Mouse (Mus musculus) MEL (cell line): ENCODE measurements around the gene Vmn2r77. TPM values are rescaled to one million over a fixed set of nuclear protein-coding genes. Genes with fewer than 3 reads are reported as not detected.

Experiments used
- DNase-seq: peaks from one replicate; pipeline ENCODE4 v3.0.0; 2011; ENCODE audit warnings: low read depth, low spot score
- H3K27ac ChIP-seq: 2 replicates; pipeline ENCODE4 v1.5.1; 2012; ENCODE audit warnings: low read depth, mild to moderate bottlenecking, control low read depth, low read length, moderate library complexity; ENCODE audit not compliant: control insufficient read depth
- H3K27me3 ChIP-seq, 2 experiments: fragments of 150-350 bp in 1 of 2; sonication (generic) in 1 of 2; 2 replicates each; pipeline ENCODE4 v1.6.1; 2012; ENCODE audit warnings: low read length in 2 of 2, mild to moderate bottlenecking in 2 of 2, improper control_type of control experiment in 1 of 2, moderate library complexity in 1 of 2; ENCODE audit not compliant: insufficient read depth in 2 of 2, control insufficient read depth in 1 of 2
- H3K36me3 ChIP-seq, 2 experiments: 2 replicates each; pipeline ENCODE4 v1.6.1; 2012 to 2014; ENCODE audit warnings: low read length in 2 of 2, improper control_type of control experiment in 1 of 2, inconsistent platforms in 1 of 2, mild to moderate bottlenecking in 1 of 2; ENCODE audit not compliant: insufficient read depth in 2 of 2, control insufficient read depth in 1 of 2
- H3K4me1 ChIP-seq, 2 experiments: fragments of 150-350 bp in 1 of 2; sonication (generic) in 1 of 2; 2 replicates each; pipeline ENCODE4 v1.6.1; 2012; ENCODE audit warnings: low read length in 2 of 2, improper control_type of control experiment in 1 of 2, mild to moderate bottlenecking in 1 of 2; ENCODE audit not compliant: insufficient read depth in 2 of 2, control insufficient read depth in 1 of 2
- H3K4me3 ChIP-seq, 2 experiments: fragments of 150-350 bp in 1 of 2; sonication (generic) in 1 of 2; 2 replicates each; pipeline ENCODE4 v1.5.1; 2012; ENCODE audit warnings: low read depth in 2 of 2, low read length in 2 of 2, mild to moderate bottlenecking in 2 of 2, moderate library complexity in 2 of 2, control low read depth in 1 of 2, improper control_type of control experiment in 1 of 2; ENCODE audit not compliant: control insufficient read depth in 1 of 2, insufficient read depth in 1 of 2
- H3K79me2 ChIP-seq: 2 replicates; pipeline ENCODE4 v1.6.1; 2012; ENCODE audit warnings: mild to moderate bottlenecking, low read length, moderate library complexity; ENCODE audit not compliant: control insufficient read depth, poor library complexity, insufficient read depth
- H3K9ac ChIP-seq: 2 replicates; pipeline ENCODE4 v1.6.1; 2012; ENCODE audit warnings: low read depth, mild to moderate bottlenecking, control low read depth, low read length, moderate library complexity; ENCODE audit not compliant: control insufficient read depth, poor library complexity, severe bottlenecking
- H3K9me3 ChIP-seq: fragments of 150-350 bp; sonication (generic); replicated peaks from 2 replicates; pipeline ENCODE4 v1.6.1; 2012; ENCODE audit warnings: mild to moderate bottlenecking, low read length, improper control_type of control experiment, moderate library complexity; ENCODE audit not compliant: insufficient read depth
- CHD1 ChIP-seq: IDR thresholded peaks from 2 replicates; pipeline ENCODE4 v1.6.1; 2012; ENCODE audit warnings: low read depth, mild to moderate bottlenecking, inconsistent platforms, low read length, improper control_type of control experiment
- CTCF ChIP-seq, 3 experiments: IDR thresholded peaks in 2 of 3; conservative IDR thresholded peaks in 1 of 3; 2 replicates each; pipeline ENCODE4 v1.5.1; 2011 to 2012; ENCODE audit warnings: low read length in 3 of 3, low read depth in 2 of 3, mild to moderate bottlenecking in 2 of 3, improper control_type of control experiment in 1 of 3, inconsistent platforms in 1 of 3, mixed read lengths in 1 of 3, moderate library complexity in 1 of 3; ENCODE audit not compliant: control insufficient read depth in 1 of 3, insufficient read depth in 1 of 3, poor library complexity in 1 of 3, severe bottlenecking in 1 of 3
- EP300 ChIP-seq, 2 experiments: IDR thresholded peaks; 2 replicates each; pipeline ENCODE4 v1.6.1; 2011; ENCODE audit warnings: improper control_type of control experiment in 2 of 2, low read length in 2 of 2, low read depth in 1 of 2, mild to moderate bottlenecking in 1 of 2
- ETS1 ChIP-seq: IDR thresholded peaks from 2 replicates; pipeline ENCODE4 v1.6.1; 2012; ENCODE audit warnings: low read depth, mild to moderate bottlenecking, inconsistent platforms, low read length, improper control_type of control experiment, moderate library complexity
- MAFK ChIP-seq: IDR thresholded peaks from 2 replicates; pipeline ENCODE4 v1.6.1; 2011; ENCODE audit warnings: low read depth, mild to moderate bottlenecking, low read length, improper control_type of control experiment, borderline replicate concordance
- MYB ChIP-seq: IDR thresholded peaks from 2 replicates; pipeline ENCODE4 v1.6.1; 2011; ENCODE audit warnings: mild to moderate bottlenecking, low read depth, low read length, improper control_type of control experiment
- NELFE ChIP-seq: IDR thresholded peaks from 2 replicates; pipeline ENCODE4 v1.6.1; 2011; ENCODE audit warnings: low read depth, low read length, improper control_type of control experiment
- NRF1 ChIP-seq: IDR thresholded peaks from 2 replicates; pipeline ENCODE4 v1.6.1; 2014; ENCODE audit warnings: low read depth, mild to moderate bottlenecking, inconsistent platforms, low read length, improper control_type of control experiment, moderate library complexity; ENCODE audit not compliant: poor library complexity, insufficient read depth, severe bottlenecking
- POLR2A ChIP-seq, 2 experiments: IDR thresholded peaks; 2 replicates each; pipeline ENCODE4 v1.6.1; 2011 to 2012; ENCODE audit warnings: low read length in 2 of 2, mild to moderate bottlenecking in 2 of 2, control low read depth in 1 of 2, improper control_type of control experiment in 1 of 2, low read depth in 1 of 2, moderate library complexity in 1 of 2; ENCODE audit not compliant: control insufficient read depth in 1 of 2, insufficient read depth in 1 of 2, poor library complexity in 1 of 2
- RAD21 ChIP-seq: IDR thresholded peaks from 2 replicates; pipeline ENCODE4 v1.6.1; 2011; ENCODE audit warnings: mild to moderate bottlenecking, low read depth, low read length, improper control_type of control experiment
- SMC3 ChIP-seq: IDR thresholded peaks from 2 replicates; pipeline ENCODE4 v1.6.1; 2011; ENCODE audit warnings: low read depth, low read length, improper control_type of control experiment
- TBP ChIP-seq: IDR thresholded peaks from 2 replicates; pipeline ENCODE4 v1.8.0; 2011; ENCODE audit warnings: low read depth, low read length, improper control_type of control experiment
- TCF12 ChIP-seq: IDR thresholded peaks from 2 replicates; pipeline ENCODE4 v1.6.1; 2014; ENCODE audit warnings: low read depth, mild to moderate bottlenecking, inconsistent platforms, low read length, improper control_type of control experiment, moderate library complexity
- UBTF ChIP-seq: IDR thresholded peaks from 2 replicates; pipeline ENCODE4 v1.6.1; 2012; ENCODE audit warnings: low read depth, mild to moderate bottlenecking, inconsistent platforms, low read length, improper control_type of control experiment, moderate library complexity, borderline replicate concordance; ENCODE audit not compliant: insufficient read depth
- USF2 ChIP-seq, 2 experiments: IDR thresholded peaks; 2 replicates each; pipeline ENCODE4 v1.6.1; 2011 to 2012; ENCODE audit warnings: improper control_type of control experiment in 2 of 2, low read length in 2 of 2, borderline replicate concordance in 1 of 2, inconsistent platforms in 1 of 2, low read depth in 1 of 2, mild to moderate bottlenecking in 1 of 2; ENCODE audit not compliant: insufficient read depth in 1 of 2
- ZNF384 ChIP-seq: IDR thresholded peaks from 2 replicates; pipeline ENCODE4 v1.6.1; 2012; ENCODE audit warnings: low read depth, mild to moderate bottlenecking, inconsistent platforms, low read length, improper control_type of control experiment
- polyA plus RNA-seq, 2 experiments: library from polyadenylated mRNA; stranded (reverse) in 1 of 2; unstranded in 1 of 2; fragments of >175 nt in 1 of 2; fragments of >200 nt in 1 of 2; gene quantifications; 2 replicates each; pipeline versions ENCODE4 v1.2.1 to v1.2.4; 2012; ENCODE audit warnings: low replicate concordance in 2 of 2, low read depth in 1 of 2; ENCODE audit not compliant: insufficient read length in 2 of 2, insufficient read depth in 1 of 2, missing spikeins in 1 of 2
- total RNA-seq: library from RNA; depleted of rRNA; stranded (reverse); fragments of 300-350 nt; gene quantifications from 2 replicates; pipeline ENCODE4 v1.2.3, GENCODE M21; 2012; rRNA removed

Gene Vmn2r77
- total RNA-seq (not detected in 2 replicates), polyA plus RNA-seq (not detected)

- Histone ChIP-seq H3K36me3 (no peaks in the 10 kb centered on the region), H3K27me3 (no peaks in the 10 kb centered on the region), H3K4me1 (no peaks in the 10 kb centered on the region), H3K79me2 (no peaks in the 10 kb centered on the region), H3K9ac (no peak within 1 kb of the TSS), H3K9me3 (no peaks in the 10 kb centered on the region), H3K4me3 (no peak within 1 kb of the TSS), H3K27ac (no peak within 1 kb of the TSS)
- TF ChIP-seq ZNF384 = no peak
- no peak for TF ChIP-seq SMC3
- TF ChIP-seq MYB = no peak
- no peak for DNase-seq
Measured at GRCm38 (mm10) chr7:86794727-86795126, at the start of gene Vmn2r77. TSS of gene Vmn2r77 (plus strand) at chr7:86795027.

GRCm38 (mm10) chr7:86760751-86761150 is 34.1 kb upstream of the Vmn2r77 start:
- Histone ChIP-seq H3K79me2 (no peaks in the 10 kb centered on the region), H3K9ac (no peak overlapping the region), H3K27ac (no peak overlapping the region), H3K4me3 (no peak overlapping the region), H3K36me3 (no peaks in the 10 kb centered on the region), H3K27me3 (no peaks in the 10 kb centered on the region), H3K4me1 (no peaks in the 10 kb centered on the region), H3K9me3 (no peaks in the 10 kb centered on the region)
- no peak for TF ChIP-seq USF2 (IDR thresholded peaks at IDR 0.05; ENCODE audit: borderline replicate concordance in 1 of 2, insufficient read depth in 1 of 2, low read depth in 1 of 2, low read length in 2 of 2)
- no peak for TF ChIP-seq UBTF
- no peak for TF ChIP-seq RAD21
- TF ChIP-seq ZNF384 = no peak
- TF ChIP-seq NRF1 = no peak
- TF ChIP-seq TCF12 = no peak
- TF ChIP-seq CTCF (IDR thresholded peaks at IDR 0.05 in 2 of 3, conservative IDR thresholded peaks at IDR 0.05 in 1 of 3; ENCODE audit: control insufficient read depth in 1 of 3, insufficient read depth in 1 of 3, low read depth in 2 of 3, low read length in 3 of 3, poor library complexity in 1 of 3, severe bottlenecking in 1 of 3) = no peak
- no peak for TF ChIP-seq MAFK
- TF ChIP-seq TBP = no peak
- no peak for TF ChIP-seq EP300 (IDR thresholded peaks at IDR 0.05; ENCODE audit: low read depth in 1 of 2, low read length in 2 of 2)
- no peak for TF ChIP-seq CHD1
- TF ChIP-seq ETS1 = no peak
- no peak for TF ChIP-seq POLR2A (IDR thresholded peaks at IDR 0.05; ENCODE audit: control insufficient read depth in 1 of 2, insufficient read depth in 1 of 2, low read depth in 1 of 2, low read length in 2 of 2, poor library complexity in 1 of 2)
- TF ChIP-seq NELFE = no peak
- no peak for TF ChIP-seq SMC3
- no peak for DNase-seq
